Mouse (Mus musculus) myocyte (in vitro differentiated cells): ENCODE measurements around the gene Gpr156.

Experiments used
- MAX ChIP-seq: IDR thresholded peaks from one replicate; pipeline ENCODE4 v1.6.1; 2011; ENCODE audit warnings: low read depth, mild to moderate bottlenecking, control low read depth
- POLR2A ChIP-seq: IDR thresholded peaks from one replicate; pipeline ENCODE4 v1.6.1; 2011; ENCODE audit warnings: low read depth, mild to moderate bottlenecking, control low read depth, moderate library complexity; ENCODE audit not compliant: insufficient read length
- REST ChIP-seq: IDR thresholded peaks from one replicate; pipeline ENCODE4 v1.6.1; 2011; ENCODE audit warnings: mild to moderate bottlenecking, control low read depth, moderate library complexity; ENCODE audit not compliant: insufficient read depth, insufficient read length
- TCF12 ChIP-seq: IDR thresholded peaks from one replicate; pipeline ENCODE4 v1.6.1; 2011; ENCODE audit warnings: mild to moderate bottlenecking, control low read depth; ENCODE audit not compliant: poor library complexity, insufficient read depth, severe bottlenecking

GRCm38 (mm10) chr16:37901318-37901717 is 15.0 kb upstream of the Gpr156 start:
- TF ChIP-seq MAX = no peak
- no peak for TF ChIP-seq POLR2A
- no peak for TF ChIP-seq TCF12
- no peak for TF ChIP-seq REST
